Mouse (Mus musculus) brain, adult 2 months (tissue): ENCODE data around the gene 2610301B20Rik.
"Not testable (repeated sequence)": the region's sequence is repeated elsewhere in the genome, so short reads cannot be mapped to it uniquely, and the experiment has no call there.

Source experiments
- DNase-seq: peaks from one replicate; pipeline ENCODE4 v3.0.0; 2011; ENCODE audit warnings: low read depth, low spot score

Gene 2610301B20Rik

DNA sequence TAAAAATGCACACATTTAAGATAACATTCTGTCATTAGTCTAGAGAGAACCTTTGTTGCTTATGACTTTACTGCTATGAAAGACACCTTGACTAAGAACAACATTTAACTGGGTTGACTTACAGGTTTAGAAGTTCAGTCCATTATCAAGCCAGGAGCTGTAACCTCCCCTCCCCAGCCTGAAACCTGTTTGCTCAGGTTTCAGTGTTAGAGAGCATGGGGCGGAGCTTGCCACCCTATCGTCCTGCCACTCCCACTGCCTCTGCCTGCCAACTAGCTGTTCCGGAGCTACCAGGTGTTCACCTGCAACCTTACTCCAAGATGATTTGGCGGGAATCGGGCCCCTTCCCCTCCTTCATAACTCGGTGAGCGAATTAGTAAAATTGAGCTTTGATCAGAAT is 37.1 kb downstream of the 2610301B20Rik start:
- not testable (repeated sequence) for DNase-seq

DNA sequence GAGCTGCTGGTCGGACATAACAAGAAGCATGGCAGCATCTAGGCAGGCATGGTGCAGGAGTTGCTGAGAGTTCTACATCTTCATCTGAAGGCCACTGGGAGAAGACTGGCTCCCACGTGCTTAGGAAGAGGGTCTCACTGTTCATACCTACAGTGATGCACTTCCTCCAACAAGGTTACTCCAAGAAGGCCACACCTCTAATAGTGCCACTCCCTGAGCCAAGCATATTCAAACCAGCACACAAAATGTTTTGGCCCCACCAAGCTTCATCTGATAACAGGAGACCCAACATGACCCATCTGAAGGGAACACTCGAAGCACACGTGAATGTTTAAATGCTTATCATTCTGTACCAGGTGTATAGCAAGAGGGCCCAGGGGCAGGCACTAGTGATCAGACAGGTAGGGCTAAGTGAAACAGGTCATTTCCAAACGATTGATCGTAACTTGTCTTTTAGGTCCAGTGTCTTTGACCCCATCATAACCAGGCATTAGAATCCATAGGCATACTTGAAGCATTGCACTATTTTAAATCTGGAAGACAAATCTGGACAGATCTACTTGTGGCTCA is 37.7 kb downstream of the 2610301B20Rik start:
- no peak for DNase-seq

DNA sequence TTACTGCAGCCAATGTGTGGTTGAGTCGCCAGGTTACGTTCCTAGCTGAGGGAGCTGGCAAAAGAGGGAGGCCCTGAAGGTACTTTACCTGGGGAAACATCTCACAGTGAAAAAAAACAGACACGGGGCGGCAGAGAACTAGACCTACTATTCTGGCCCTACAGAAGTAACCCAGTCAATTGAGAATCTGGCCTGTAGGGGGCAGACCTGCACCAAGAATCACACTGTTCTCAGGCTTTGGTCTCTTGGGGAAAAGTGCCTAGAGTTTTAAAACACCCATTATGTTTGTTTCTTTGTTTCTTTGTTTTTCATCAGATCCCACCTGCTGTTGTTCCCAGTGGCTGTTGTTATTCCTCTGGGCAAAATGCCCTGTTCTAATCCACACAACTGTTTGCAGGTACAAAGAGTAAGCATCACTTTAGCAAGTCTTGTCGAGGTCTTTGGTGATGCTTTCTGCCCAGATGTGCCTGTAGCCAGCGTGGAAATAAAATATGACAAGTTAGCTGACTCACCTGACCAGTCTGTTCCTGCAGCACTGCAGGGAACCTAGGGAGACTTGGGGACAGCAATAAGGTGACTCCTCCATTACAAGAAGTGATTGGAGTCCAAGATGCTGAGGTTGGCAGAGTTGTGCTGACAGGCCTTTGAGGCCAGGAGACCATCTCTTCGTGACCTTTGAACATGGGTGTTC is 38.5 kb downstream of the 2610301B20Rik start:
- peak; percentile 86 for DNase-seq

DNA sequence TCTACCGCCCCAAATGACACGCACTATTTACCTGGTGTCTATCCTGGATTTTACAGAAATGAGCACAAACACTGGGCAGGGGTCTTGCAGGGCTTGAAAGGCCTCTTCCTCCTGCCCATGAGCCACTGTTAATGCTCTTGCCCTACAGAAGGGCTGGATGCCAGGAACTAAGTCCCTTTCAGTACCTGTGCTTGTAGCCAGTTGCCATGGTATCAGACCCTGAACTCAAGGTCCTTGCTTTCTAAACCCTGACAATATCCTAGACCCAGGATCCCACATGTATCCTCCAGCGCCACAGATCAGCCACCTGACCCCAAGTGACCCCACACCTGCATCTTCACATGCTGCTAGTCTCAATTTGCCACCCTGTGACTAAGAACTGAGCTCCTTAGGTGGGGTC is 39.1 kb downstream of the 2610301B20Rik start:
- no peak for DNase-seq

DNA sequence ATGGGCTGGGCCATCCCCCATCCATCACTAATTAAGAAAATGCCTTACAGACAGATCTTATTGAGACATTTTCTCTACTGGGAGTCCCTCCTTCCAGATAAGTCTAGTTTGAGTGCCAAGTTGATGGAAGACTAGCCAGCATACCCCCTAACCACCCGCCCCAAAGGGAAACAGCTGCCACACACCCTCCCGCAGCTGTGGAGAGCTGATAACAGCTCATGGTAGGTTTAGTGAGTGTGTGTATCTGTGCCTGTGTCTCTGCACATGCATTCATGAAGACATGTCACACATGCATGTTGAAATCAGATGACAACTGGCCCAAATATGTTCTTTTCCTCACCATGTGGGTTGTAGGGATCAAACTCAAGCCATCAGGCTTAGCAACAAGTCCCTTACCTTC is 40.5 kb downstream of the 2610301B20Rik start:
- no peak for DNase-seq

DNA sequence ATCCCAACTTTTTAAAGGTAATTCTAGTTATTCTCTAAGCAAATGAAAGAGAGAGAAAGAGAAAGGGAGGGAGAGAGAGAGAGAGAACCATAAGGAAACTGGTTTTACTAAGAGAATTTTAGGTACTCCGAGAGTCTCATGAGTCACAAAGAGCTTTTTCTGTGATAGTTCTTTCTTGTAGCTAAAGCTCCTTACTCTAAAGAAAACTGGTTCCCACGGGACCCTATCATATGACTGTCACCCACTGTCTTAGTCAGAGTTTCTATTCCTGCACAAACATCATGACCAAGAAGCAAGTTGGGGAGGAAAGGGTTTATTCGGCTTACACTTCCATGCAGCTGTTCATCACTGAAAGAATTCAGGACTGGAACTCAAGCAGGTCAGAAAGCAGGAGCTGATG is 41.0 kb downstream of the 2610301B20Rik start:
- DNase-seq, result peak; percentile 58

DNA sequence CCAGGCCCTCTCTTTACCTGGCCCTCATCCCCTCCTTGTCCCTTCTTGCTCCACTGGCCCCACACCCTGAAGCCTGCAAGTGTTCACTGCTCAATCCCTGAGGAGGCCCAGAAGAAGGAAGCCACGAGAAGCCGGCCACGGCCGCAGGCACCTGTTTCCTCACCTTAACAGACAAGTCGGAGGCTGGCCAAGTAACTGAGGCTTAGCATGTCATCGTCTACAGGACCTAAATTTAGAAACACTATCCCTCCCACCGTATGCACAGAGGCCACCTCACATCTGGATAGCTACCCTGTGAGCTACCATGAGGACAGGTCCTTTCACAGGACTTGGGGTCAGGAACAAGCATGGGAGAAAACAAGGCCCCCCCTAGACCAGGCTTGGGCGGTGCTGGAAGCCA is 44.1 kb downstream of the 2610301B20Rik start:
- no peak for DNase-seq

DNA sequence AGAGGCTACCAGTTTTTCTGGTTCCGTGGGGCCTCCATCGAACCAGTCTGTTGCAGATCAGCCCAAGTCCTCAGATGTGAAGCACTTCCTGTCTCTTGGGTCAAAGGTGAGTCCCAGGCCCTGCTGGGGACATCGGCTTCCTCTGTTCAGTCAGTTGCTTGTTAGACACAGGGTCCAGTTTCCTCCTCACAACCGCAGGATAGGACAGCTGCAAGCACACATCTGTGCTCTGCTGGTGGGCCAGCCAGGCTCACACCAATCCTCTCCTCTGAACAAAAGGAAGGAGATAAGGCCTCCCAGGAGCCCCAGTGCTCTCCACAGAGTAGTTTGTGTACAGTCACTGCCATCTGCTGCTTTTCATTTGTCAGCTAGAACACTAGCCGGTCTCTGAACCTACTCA is 44.8 kb downstream of the 2610301B20Rik start:
- DNase-seq, result no peak

DNA sequence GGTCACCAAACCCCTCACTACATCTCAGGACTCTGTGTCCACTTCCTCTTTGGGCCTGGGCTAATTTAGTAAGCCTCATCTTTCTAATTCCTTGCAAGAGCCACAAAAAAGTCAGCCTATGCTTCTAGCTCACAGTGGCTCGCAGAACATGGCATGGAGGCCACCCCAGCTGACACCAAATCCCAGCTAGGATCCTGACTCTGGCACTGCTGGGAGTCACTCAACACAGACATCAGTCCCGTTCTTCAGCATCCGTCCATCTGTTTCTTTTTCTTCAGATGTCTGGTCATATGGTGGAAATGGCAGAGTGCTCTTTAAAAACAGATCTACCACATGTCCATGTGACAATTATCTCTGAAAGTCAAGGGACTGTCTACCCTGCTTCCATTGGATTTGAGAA is 45.2 kb downstream of the 2610301B20Rik start:
- peak; percentile 16 for DNase-seq

DNA sequence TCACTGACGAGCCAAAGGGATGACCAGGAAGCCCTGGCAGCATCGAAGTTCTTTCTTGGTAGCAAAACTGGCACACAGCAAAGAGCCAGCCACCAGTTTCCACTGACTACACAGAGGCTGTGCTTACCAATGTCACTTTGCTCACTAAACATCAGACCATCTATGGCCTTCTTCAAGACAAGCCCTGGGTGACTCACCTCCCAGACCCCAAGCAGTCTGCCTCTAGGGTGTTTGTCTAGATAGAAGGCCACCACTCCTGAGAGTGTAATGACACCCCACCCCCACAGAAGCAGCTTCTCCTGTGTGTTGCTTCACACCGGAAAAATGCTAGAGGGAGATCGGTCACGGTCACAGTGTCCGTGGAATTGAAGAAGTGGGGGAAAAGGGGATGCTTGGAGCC is 45.7 kb downstream of the 2610301B20Rik start:
- DNase-seq, result peak; percentile 7

DNA sequence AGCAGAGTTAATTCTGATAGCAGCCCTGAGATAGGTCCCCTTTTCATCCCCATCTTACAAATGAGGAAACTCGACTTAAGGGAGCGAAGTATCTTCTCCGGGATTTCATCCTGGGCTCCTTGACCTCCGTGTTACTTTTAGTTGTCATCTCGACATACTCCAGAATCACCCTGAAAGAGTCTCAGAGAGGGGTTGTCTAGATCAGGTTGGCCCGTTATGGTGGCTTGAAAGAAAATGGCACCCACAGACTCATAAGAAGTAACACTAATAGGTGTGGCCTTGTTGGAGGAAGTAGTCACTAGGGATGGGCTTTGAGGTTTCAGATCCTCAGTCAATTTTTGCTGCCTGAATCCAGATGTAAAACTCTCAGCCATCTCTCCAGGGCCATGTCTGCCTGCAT is 46.3 kb downstream of the 2610301B20Rik start:
- DNase-seq, result no peak

DNA sequence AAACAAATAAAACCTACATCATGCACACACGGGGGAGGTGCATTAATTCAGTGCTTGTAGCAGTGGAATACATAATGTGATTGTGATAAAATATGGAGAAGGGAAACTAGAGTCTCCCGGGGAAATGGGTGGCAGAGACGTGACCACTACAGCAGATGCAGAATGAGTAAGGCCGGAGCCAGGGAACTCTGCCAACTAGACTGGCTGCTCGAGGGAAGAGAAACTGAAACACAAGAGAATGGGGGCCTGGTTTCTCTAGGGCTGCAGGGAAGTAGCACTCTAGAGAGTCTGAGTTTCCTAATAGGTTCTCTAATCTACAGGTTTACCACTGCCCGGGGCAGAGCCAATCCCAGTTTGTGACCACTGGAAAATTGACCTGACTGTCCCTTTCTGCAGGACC is 48.9 kb downstream of the 2610301B20Rik start:
- peak; percentile 83 for DNase-seq

DNA sequence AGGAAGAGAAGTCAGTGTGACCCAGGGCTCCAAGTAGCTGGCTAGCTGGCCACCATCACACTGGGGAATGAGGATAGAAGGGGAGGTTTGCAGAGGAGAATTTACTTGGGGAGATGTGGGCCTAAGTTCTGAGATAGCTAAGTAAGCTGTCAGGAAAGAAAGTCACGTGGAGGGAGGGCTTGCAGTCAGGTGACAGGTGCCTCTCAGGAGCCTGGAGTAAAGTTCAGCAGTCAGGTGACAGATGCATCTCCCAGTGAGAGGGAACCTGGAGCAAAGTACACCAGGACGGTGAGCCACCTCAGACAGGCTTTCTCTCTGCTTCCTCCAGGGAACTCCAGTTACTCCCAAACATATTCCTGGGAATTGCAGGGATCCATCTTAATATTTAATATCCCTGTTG is 49.8 kb downstream of the 2610301B20Rik start:
- DNase-seq, result no peak

DNA sequence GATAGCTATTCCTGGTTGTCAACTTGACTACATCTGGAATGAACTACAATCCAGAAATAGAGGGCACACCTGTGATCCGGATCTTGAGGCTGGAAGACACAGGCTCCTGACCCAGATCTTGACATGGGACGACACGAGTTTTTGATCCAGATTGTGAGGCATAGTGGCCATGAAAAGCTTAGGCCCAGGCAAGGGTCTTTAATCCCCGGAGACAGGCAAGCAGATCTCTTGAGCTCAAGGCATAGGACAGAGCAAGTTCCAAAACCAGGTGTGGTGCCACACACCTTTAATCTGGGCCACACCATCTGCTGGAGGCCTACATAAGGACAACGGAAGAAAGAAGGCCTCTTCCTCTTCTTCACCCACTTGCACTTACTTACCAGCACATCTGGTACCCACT is 50.2 kb downstream of the 2610301B20Rik start:
- DNase-seq, result no peak

DNA sequence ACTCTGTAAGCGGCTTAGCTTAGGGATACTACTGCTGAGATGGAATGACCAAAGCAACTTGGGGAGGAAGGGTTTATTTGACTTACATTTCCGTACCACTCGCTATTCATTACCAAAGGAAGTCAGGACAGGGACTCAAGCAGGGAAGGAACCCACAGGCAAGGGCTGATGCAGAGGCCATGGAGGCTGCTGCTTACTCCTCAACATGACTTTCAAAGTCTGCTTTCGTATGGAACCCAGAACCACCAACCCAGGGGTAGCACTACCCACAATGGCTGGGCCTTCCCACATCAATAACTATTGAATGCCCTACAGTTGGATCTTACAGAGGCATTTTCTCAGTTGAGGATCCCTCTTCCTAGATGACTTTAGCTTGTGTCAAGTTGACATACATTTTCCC is 52.1 kb downstream of the 2610301B20Rik start:
- DNase-seq, result no peak

DNA sequence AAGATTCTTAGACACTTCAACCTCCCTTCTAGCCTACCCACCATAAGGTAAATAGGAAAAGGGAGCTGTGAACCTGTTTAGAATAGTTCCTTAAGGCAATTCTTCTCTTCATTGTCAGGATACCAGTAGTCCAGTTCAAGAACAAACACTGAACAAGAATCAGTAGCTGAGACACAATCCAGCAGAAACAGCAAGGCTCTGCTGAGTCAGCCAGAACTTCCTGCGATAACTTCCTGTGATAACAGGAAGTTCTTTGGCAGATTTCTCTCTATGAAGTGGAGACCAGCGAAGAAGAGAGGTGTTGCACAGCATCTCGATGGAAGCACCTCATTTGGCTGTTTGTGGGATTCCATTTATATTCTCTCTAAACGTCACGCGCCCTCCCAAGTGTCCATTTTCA is 53.9 kb downstream of the 2610301B20Rik start:
- DNase-seq, result no peak

DNA sequence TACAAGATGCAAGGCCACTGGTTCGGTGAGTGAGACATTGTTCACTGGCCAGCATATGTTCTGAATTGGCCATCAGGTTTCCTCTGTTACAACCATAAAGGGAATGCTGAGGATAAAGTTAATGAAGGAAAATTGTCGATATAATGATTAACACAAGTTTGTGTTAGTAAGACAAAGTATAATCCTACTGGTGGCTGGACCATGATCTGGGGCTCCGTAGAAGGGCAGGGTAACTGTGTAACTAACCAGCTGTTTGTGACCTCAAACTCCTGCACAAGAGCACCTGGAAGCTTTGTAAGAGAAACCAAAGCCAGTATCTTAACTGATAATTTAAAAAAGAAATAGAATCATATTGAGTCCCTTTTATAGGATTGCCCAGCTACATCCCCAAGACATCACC is 55.4 kb downstream of the 2610301B20Rik start:
- DNase-seq, result no peak

DNA sequence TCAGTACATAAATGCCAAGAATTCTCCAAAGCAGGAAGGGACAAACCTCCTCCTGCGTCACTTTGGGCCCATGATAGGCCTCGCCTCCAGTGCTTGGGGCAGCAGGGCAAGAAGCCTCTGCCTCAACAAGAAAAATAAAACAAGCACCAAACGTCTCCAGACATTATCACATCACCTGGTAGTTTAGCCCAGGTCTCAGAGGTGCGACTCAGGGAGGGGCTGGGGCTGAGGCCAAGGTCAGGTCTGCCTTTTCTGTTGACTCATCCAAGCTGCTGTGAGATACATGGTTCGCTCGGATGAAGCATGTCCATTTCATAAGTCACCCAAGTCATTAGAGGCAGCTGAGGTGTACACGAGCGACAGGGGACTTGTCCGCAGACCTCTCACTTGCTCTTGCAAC is 56.7 kb downstream of the 2610301B20Rik start:
- no peak for DNase-seq

DNA sequence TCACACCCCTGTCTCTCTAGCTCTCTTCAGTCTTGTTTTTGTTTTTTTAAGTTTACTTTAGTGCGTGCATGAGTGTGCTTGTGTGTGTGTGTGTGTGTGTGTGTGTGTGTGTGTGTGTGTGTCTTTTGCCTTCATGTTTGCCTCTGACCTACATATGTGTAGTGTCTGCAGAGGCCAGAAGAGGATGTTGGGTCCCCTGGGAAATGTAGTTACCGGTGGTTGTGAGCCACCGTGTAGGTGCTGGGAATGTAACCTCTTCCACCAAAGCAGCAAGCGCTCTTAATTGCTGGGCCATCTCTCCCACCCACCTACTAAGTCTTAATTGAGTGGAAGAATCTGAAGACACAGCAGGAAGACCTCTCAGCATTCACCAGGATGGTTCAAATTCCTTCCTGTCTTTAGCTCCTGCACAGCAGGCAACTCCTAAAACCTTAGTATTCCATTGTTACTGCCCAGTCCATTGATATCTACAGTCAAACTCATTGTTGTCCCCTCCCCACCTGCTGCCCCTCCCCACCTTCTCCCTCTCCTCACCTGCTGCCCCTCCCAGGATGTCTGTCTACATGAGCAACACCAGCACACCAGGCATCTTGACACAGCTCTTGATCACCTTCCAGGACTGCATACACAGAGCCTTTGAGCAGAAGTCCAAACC is 57.9 kb downstream of the 2610301B20Rik start:
- no peak for DNase-seq

DNA sequence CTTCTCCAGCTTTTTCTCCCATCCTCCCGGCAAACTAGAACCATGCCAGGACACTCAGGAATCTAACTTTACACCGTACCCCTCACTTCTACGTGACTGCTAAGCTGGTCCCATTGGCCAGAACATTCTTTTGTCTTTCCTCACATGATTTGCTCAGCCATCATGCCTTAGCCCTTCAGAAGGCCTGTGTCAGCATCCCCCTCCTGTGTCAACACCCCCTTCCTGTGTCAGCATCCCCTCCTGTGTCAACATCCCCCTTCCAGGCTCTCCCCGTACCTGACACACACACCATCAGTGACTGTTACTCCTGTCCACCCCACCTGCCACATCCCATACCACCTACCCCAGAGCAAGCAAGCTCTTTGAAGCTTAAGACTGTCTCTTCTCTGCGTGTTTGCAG is 58.5 kb downstream of the 2610301B20Rik start:
- DNase-seq, result no peak

DNA sequence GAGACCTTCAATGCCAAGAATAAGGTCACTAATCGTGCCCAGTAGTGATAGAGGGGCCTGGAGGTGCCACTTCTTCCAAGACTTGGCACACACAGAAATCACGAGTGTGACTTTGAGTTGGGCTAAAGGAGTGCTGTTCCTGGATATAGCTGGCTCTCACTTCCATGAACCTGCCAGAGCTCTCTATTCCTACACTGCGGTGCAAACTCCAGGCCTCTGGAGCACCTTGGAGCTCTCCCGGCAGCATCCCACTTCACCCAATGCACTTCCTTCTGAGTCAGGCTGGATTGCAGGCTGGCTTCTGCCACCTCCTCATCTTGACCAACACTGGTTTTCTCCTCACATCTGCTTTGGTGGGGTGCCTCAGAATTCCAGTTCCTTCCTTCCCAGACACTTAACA is 62.5 kb downstream of the 2610301B20Rik start:
- no peak for DNase-seq
